Mouse (Mus musculus) lung, postnatal 4 days (tissue): ENCODE data around the gene Srsf12.

Source experiments
- DNase-seq, 2 experiments: peaks; one replicate each; pipeline ENCODE4 v3.0.0; 2021

The Srsf12 gene

GRCm38 (mm10) chr4:33249716-33250230 is 41.0 kb downstream of the Srsf12 start:
- no peak for DNase-seq

GRCm38 (mm10) chr4:33250867-33251266 is 42.1 kb downstream of the Srsf12 start:
- no peak for DNase-seq

- no peak for DNase-seq
These were observed 45.9 kb downstream of the Srsf12 start for GRCm38 (mm10) chr4:33254706-33255105.

- DNase-seq = no peak
These were observed 48.6 kb downstream of the Srsf12 start for GRCm38 (mm10) chr4:33257263-33257964.

- no peak for DNase-seq
These were observed 51.5 kb downstream of the Srsf12 start for GRCm38 (mm10) chr4:33260311-33260710.

- DNase-seq = peak; percentile 92 to 96
These were observed 52.5 kb downstream of the Srsf12 start for GRCm38 (mm10) chr4:33261311-33261753.

GRCm38 (mm10) chr4:33262897-33263296 is 54.1 kb downstream of the Srsf12 start:
- no peak for DNase-seq

GRCm38 (mm10) chr4:33264979-33265726 is 56.4 kb downstream of the Srsf12 start:
- peak; percentile 31 for DNase-seq

- no peak for DNase-seq
These were observed 61.9 kb downstream of the Srsf12 start for GRCm38 (mm10) chr4:33270386-33271314.

GRCm38 (mm10) chr4:33273437-33273836 is 64.6 kb downstream of the Srsf12 start:
- DNase-seq = no peak

GRCm38 (mm10) chr4:33281891-33282685 is 73.3 kb downstream of the Srsf12 start:
- no peak for DNase-seq
